Mouse (Mus musculus): ENCODE data around the gene Nans. TPM values are rescaled to one million over a fixed set of nuclear protein-coding genes. Genes with fewer than 3 reads are reported as not detected.

Nans gene
- polyA plus RNA-seq, 1 experiment: 43.4 TPM

GRCm38 (mm10) chr4:46451758-46452480, 37.1 kb upstream of the Nans start:
- peak overlapping the region; percentile 69 for H3K4me3 ChIP-seq (ENCODE audit: insufficient read depth, low read length)
- H3K4me1 ChIP-seq (ENCODE audit: control insufficient read depth, insufficient read depth, low read length): peaks cover 41% of the 10 kb centered on the region
- no peak for TF ChIP-seq POLR2A (IDR thresholded peaks at IDR 0.05; ENCODE audit: borderline replicate concordance, low read depth, low read length)
- TF ChIP-seq CTCF (IDR thresholded peaks at IDR 0.05; ENCODE audit: low read depth, low read length): no peak
- H3K27ac ChIP-seq (ENCODE audit: insufficient read depth, low read depth, low read length): peak overlapping the region; percentile 95

- TF ChIP-seq POLR2A (IDR thresholded peaks at IDR 0.05; ENCODE audit: borderline replicate concordance, low read depth, low read length) (no peak), CTCF (IDR thresholded peaks at IDR 0.05; ENCODE audit: low read depth, low read length) (no peak)
- peaks cover 44% of the 10 kb centered on the region for H3K4me1 ChIP-seq (ENCODE audit: control insufficient read depth, insufficient read depth, low read length)
- H3K4me3 ChIP-seq (ENCODE audit: insufficient read depth, low read length): peak overlapping the region; percentile 69
- peak overlapping the region; percentile 95 for H3K27ac ChIP-seq (ENCODE audit: insufficient read depth, low read depth, low read length)
Measured at GRCm38 (mm10) chr4:46452481-46452850, 36.6 kb upstream of the Nans start.

GRCm38 (mm10) chr4:46452855-46453719, 36.0 kb upstream of the Nans start:
- Histone ChIP-seq H3K27ac (ENCODE audit: insufficient read depth, low read depth, low read length) (peak overlapping the region; percentile 95), H3K4me1 (ENCODE audit: control insufficient read depth, insufficient read depth, low read length) (peaks cover 44% of the 10 kb centered on the region)
- no peak for TF ChIP-seq CTCF (IDR thresholded peaks at IDR 0.05; ENCODE audit: low read depth, low read length)
- TF ChIP-seq POLR2A (IDR thresholded peaks at IDR 0.05; ENCODE audit: borderline replicate concordance, low read depth, low read length): no peak

GRCm38 (mm10) chr4:46454097-46454864, 34.8 kb upstream of the Nans start:
- Histone ChIP-seq H3K27ac (ENCODE audit: insufficient read depth, low read depth, low read length) (peak overlapping the region; percentile 95; the same call in 1 of the 2 replicates), H3K4me3 (ENCODE audit: insufficient read depth, low read length) (peak overlapping the region; percentile 69; the same call in 1 of the 2 replicates), H3K4me1 (ENCODE audit: control insufficient read depth, insufficient read depth, low read length) (peaks cover 50% of the 10 kb centered on the region)
- TF ChIP-seq CTCF (IDR thresholded peaks at IDR 0.05; ENCODE audit: low read depth, low read length) (no peak), POLR2A (IDR thresholded peaks at IDR 0.05; ENCODE audit: borderline replicate concordance, low read depth, low read length) (no peak)

More at GRCm38 (mm10) chr4:46452855-46453719, 36.0 kb upstream of the Nans start:
- peak overlapping the region; percentile 69 for H3K4me3 ChIP-seq (ENCODE audit: insufficient read depth, low read length)

GRCm38 (mm10) chr4:46456762-46457161, 32.3 kb upstream of the Nans start:
- H3K27ac ChIP-seq (ENCODE audit: insufficient read depth, low read depth, low read length): peak overlapping the region; percentile 37
- no peak for TF ChIP-seq POLR2A (IDR thresholded peaks at IDR 0.05; ENCODE audit: borderline replicate concordance, low read depth, low read length)
- TF ChIP-seq CTCF (IDR thresholded peaks at IDR 0.05; ENCODE audit: low read depth, low read length): no peak
- peaks cover 51% of the 10 kb centered on the region for H3K4me1 ChIP-seq (ENCODE audit: control insufficient read depth, insufficient read depth, low read length)
- no peak overlapping the region for H3K4me3 ChIP-seq (ENCODE audit: insufficient read depth, low read length)

GRCm38 (mm10) chr4:46457186-46457585, 31.9 kb upstream of the Nans start:
- peaks cover 51% of the 10 kb centered on the region for H3K4me1 ChIP-seq (ENCODE audit: control insufficient read depth, insufficient read depth, low read length)
- no peak for TF ChIP-seq CTCF (IDR thresholded peaks at IDR 0.05; ENCODE audit: low read depth, low read length)
- no peak for TF ChIP-seq POLR2A (IDR thresholded peaks at IDR 0.05; ENCODE audit: borderline replicate concordance, low read depth, low read length)
- H3K27ac ChIP-seq (ENCODE audit: insufficient read depth, low read depth, low read length): peak overlapping the region; percentile 37
- H3K4me3 ChIP-seq (ENCODE audit: insufficient read depth, low read length): no peak overlapping the region

- H3K27ac ChIP-seq (ENCODE audit: insufficient read depth, low read depth, low read length): no peak overlapping the region
- no peak overlapping the region for H3K4me3 ChIP-seq (ENCODE audit: insufficient read depth, low read length)
- peaks cover 51% of the 10 kb centered on the region for H3K4me1 ChIP-seq (ENCODE audit: control insufficient read depth, insufficient read depth, low read length)
- TF ChIP-seq CTCF (IDR thresholded peaks at IDR 0.05; ENCODE audit: low read depth, low read length) (no peak), POLR2A (IDR thresholded peaks at IDR 0.05; ENCODE audit: borderline replicate concordance, low read depth, low read length) (no peak)
Measured at GRCm38 (mm10) chr4:46458411-46458810, 30.6 kb upstream of the Nans start.

- H3K4me1 ChIP-seq (ENCODE audit: control insufficient read depth, insufficient read depth, low read length): peaks cover 8% of the 10 kb centered on the region
- no peak for TF ChIP-seq POLR2A (IDR thresholded peaks at IDR 0.05; ENCODE audit: borderline replicate concordance, low read depth, low read length)
- TF ChIP-seq CTCF (IDR thresholded peaks at IDR 0.05; ENCODE audit: low read depth, low read length): peak; percentile 60
- no peak overlapping the region for H3K27ac ChIP-seq (ENCODE audit: insufficient read depth, low read depth, low read length)
- no peak overlapping the region for H3K4me3 ChIP-seq (ENCODE audit: insufficient read depth, low read length)
Measured at GRCm38 (mm10) chr4:46463130-46463830, 25.8 kb upstream of the Nans start.

- Histone ChIP-seq H3K4me3 (ENCODE audit: insufficient read depth, low read length) (no peak overlapping the region), H3K4me1 (ENCODE audit: control insufficient read depth, insufficient read depth, low read length) (no peaks in the 10 kb centered on the region), H3K27ac (ENCODE audit: insufficient read depth, low read depth, low read length) (no peak overlapping the region)
- TF ChIP-seq POLR2A (IDR thresholded peaks at IDR 0.05; ENCODE audit: borderline replicate concordance, low read depth, low read length) (no peak), CTCF (IDR thresholded peaks at IDR 0.05; ENCODE audit: low read depth, low read length) (no peak)
Measured at GRCm38 (mm10) chr4:46465740-46466139, 23.3 kb upstream of the Nans start.

Data from bone marrow macrophage, adult 2 months (primary cell).